Mouse (Mus musculus) frontal cortex, adult 2 months (tissue): ENCODE measurements at regions not wholly inside any gene's neighbourhood (a gene's known extent, or its start where the extent isn't known, plus 50 kb on each side); places are given as distances from the start of the nearest gene placed in this dataset.
A peak's percentile ranks its signal among the peaks of the same experiment; 100 is the strongest.

ENCODE experiments used
- DNase-seq, 2 experiments: peaks; one replicate each; pipeline ENCODE4 v3.0.0; 2022; ENCODE audit warnings: low spot score in 1 of 2; ENCODE audit errors: extremely low spot score in 1 of 2

DNA sequence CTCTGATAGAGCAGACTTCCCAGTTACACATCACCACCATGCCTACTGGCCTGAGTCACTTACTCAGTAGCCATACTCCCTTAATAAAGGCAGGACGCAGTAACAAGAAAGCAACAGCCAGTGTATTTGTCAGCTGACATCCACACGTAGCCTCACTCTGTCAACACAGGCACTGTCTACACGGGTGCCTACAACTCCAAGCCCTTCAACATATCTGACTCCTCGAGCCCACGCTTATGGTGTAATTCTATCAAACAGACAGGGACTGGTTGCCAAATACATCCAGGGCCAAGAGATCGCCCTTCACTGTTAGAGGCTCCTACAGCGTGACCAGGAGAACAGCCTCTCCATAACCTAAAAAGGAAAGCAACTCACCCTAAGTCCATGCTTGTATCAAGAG lies 188.1 kb upstream of the Spred2 start:
- DNase-seq = no peak

DNA sequence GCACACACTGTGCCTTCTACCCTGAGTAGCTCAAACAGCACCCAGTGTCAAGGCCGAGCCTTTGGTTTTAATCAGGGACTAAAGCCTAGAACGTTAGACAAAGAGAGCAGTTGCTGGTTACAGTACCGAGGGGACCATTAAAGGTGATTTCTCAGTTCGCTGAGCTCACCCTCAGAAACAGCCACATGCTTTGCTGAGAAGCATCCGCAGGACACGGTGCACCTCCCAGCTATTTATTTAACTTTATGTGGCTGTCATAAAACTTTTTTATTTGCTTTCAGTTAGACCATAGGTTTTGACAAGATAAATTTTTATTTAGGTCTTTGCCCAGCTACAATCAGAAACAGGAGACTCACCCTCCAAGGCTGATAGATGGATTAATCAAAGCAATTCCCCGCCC lies 187.2 kb upstream of the Spred2 start:
- DNase-seq = no peak

DNA sequence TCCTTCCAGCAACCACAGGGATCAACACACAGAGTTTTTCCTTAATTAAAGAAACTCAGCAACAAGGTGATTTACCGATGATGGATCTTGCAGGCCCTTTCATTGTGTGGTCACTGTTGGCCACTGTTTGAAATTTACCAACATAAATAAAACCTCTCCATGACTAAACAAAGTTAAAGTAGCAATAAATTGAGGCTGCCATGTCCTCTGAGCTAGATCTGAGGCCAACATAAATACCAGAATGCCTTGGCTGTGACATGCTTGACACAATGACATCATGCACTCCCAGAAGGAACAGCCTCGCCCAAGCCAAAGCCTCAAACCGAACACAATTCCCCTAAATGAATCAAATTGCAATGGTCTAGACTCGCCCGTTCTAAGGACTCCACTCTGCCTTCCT lies 186.8 kb upstream of the Spred2 start:
- no peak for DNase-seq

DNA sequence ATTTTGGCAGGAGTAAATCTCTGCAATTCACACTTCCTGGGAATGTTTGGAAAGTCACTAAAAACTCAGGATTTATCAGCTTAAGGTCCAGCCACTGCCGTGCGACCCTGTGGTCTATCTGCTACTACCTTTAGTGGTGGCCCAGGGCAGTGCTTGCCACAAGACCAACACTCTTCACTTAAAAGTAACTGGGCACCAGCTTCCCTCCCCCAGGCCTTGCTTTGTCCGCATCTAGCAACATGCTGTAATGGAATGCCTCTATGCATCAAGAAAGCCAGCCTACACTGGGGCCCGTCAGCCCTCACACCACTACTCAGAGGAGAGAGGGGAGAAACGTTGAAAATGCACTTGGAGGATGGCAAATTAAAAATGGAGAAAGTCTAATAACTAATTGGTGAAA lies 186.4 kb upstream of the Spred2 start:
- DNase-seq = no peak

DNA sequence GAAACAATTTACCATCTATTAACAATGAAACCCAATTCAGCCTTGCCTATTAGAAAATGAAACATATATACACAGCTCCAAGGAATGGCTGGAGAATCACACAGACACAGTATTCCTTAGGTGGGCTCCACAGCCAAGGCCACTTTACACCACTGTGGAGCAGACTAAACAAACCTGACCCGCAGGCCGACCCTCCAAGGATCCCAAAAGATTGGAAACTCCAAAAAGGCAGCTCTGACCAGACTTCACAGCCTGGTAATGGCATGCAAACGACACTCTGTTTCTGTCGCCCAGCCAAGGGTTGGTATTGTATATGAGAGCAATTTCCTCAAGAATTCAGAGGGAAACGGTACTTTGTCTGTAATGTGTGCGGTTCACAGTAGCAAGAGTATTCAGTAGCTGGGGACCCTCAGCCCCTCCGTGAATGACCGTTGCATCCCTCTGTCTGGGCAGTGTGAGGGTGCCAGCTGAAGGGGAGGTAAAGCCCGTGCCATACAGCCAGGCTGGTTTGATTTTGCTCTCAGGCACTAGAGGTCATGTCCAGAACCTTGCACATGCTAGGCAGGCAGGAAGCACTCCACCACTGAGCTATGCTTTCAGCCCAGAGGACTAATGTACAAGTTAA lies 184.5 kb upstream of the Spred2 start:
- no peak for DNase-seq

DNA sequence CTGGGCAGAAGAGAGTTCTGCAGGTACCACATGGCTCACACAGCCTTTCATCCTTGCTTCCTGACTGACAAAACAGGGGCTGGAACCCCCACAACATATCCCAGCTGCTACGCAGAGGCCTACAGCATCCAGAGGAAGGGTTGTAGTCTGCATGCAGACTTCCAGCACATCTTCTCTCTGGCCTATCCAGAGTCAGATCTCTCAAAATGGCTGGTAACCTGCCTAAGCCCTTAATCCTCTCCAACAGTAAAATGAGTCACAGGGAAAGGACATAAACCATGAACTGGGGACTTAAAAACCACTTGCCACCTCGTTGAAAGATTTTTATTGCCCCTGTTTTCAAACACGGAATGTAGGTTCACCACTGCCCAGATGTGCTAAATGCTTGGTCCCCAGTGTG lies 183.6 kb upstream of the Spred2 start:
- no peak for DNase-seq

DNA sequence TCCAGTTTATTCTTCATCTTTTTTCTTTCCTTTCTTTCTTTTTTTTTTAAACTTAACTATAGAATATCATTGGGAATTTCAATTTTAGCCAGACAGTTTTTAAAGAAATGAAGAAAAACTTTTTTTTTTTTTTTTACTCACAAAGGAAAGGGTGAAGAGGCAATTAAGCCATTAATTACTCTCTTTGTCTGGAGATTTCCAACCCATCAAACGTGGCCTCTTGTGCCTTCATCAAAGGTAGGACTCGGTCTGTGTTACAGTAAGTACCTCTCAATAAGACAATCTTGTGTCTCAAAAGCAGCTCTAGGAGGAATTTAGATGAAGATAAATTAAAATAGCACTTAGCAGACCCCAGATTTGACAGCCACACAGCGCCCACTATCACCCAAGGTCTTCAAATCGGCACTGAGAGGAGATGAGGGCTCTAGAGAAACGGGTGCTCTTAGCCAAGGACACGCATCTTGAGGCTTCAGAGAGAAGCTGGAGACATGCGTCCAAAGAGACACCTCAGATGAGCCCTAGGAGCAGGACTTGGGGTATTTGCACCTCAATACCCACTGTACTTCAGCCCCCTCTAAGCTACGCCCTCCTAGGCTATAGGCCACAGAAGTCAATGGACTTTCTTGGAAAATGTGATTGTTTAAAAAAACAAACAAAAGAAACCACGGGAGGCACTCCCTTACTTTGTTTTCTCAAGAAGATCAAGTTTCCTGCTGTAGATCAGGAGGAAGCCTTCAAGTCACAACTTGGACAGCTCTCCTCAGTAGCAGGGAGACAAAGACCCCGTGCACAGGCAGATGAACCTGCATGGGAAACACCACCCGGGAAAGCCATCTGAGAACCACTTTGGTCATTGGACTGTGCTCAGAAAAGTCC lies 176.8 kb upstream of the Spred2 start:
- DNase-seq = no peak

DNA sequence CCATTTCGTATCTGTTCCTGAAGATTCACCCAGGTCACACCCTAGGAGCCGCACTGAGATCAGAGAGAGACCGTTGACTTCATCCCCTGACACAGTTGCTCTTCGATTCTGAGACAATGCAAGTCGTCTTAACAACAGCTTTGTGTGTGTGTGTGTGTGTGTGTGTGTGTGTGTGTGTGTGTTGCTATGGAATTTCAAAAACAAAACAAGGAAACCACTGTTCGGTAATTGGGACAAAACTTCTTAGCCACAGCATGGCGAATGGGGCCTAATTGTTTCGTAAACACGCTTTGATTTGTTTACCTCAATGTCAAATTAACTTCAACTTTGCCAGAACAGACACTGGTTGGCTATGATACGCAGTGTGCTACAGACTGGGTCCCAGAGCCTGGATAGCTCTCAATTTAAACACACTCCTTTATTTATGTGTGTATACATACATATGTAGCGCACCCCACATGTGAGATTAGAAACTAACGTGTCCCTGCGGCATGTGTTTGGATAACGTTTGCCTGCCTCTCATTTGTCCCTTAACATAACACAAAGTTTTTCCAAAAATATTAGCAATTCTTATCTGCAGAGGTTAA lies 176.1 kb upstream of the Spred2 start:
- no peak for DNase-seq

DNA sequence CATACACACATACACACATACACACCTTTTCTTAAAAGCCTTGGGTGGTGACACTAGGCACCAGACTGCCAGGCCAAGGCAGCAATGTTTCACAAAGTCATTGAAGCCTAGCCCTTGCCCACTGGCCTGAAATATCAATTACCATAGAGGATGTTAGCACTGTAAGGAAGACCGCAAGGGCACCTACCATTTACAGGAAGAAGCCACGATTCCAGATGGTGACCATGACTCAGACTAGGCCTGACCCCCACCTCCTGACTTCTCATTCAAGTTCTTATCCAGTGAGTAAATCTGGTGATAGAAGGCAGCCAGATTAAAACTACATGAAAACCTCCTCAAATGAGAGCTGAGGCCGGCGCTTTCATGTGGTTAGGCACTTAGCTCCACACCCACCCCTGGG lies 165.3 kb upstream of the Spred2 start:
- no peak for DNase-seq

DNA sequence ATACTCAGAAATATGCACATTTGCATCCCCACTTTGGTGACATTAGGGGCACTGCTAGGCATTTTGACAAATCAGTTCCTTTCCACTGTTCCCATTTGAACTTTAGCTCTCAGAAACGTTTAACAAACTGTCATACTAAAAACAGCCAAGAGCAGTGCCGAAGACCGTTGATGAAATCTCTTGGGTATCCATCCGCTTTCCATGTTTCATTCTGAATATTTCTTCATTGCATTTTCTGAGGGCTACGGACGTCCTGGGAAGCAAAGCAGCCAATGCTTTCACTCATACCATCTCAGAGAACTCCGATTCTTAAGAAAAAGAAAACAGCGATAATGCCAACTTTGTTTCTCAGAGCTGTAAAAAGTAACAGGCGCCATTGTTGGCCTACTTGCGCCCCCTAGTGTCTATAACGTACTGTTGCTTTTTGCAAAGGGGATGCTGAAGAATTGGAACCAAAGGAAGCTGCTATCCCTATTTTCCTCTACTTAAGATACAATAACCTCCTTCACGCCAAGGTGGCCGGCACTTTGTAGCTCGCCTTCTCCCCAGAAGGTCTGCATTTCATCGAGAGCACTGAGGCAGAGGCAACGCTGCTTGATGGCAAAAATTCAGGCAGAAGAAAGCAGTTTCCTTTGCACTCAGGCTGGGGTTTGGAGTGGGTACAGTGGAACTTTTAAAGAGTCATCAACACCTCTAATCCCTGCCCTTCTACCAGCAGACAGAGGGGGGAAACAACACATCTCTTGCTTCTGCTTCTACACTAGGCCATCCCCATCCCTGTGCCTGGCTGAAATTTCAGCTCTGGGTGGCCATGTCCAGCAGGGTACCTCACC lies 163.1 kb upstream of the Spred2 start:
- DNase-seq = peak; percentile 12 to 87

DNA sequence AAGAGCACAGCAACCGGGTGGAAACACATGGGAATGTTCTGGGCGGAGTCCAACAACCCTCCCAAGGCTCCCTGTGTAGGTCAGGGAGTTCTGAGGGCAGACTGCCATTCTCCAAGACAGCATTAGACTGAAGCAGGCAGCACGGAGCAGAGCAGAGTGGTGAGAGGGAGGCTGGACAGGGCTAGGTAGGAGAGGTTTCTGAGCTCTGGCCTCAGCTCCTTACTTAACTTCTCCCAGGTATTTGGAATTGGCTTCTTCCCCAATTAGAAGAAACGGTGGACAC lies 162.5 kb upstream of the Spred2 start:
- DNase-seq = peak in 1 of 2 experiments; percentile 2

DNA sequence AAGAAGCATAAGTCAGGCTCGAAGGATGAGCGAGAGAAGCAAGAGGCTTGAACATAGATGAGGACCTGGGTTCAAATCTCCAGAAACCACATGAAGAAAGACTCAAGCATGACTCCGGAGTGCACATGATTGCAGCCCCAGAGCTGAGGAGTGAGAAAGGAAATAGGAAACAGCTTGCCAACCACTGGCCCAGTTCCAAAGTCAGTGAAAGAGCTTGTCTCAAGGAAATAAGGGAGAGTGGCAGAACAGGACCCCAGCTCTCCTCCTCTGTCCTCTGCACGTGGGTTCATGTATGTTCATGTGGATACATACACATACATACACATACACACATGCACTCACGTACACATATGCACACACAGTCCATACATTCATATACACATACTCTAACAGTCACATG lies 156.9 kb upstream of the Spred2 start:
- no peak for DNase-seq

DNA sequence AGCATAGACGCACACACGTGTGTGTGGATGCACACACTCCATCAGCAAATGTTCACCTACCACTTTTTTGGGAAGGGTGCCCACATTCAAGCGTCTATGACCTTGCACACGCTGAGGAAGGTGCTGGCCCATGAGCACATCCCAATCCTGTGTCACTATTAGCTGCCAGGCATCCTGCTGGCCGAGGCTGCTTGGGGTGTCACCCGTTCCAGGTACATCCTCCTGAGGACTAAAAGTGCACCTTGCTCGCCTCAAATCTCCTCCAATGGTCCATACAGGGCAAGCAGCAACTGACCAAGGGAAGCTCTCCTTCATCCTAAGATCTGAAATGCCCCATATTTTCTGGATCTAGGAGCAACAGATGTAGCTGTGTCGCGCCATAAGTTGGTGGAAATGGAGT lies 156.3 kb upstream of the Spred2 start:
- DNase-seq = no peak

DNA sequence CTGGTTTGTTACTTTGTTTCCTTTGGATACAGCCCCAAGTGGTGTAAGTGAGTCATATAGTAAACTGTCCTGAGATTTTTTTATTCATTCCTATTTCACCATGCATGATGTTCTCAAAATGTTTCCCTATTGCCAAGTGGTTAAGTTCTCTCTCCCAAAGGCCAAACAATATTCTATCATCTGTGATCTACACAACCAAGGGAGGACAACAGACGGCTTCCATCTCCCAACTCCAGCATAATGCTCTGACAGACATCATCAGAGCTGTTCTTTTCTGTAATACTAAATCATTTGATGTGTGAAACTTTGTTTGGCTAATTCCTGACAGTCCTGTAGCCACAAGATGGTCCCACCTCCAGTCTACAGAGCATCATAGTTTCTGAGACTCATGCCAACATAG lies 155.2 kb upstream of the Spred2 start:
- no peak for DNase-seq

DNA sequence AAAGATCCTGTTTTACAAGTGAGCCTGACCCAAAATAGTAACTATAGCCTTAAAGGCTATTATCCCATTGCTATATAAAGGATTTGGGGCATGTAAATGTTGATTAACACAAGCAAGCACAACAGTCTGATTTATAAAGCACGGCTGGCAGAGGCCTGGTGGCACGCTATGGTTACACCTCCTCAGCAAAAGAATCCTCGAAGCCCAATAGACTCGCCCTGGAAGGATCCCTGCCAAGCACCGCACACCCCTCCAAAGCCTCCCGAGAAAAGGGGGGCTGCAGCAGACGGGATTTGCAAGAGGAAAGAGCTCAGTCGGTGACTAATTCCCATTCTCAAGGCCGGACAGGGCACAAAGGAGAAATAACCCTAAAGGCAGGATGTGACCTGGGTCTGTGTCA lies 150.2 kb upstream of the Spred2 start:
- no peak for DNase-seq

DNA sequence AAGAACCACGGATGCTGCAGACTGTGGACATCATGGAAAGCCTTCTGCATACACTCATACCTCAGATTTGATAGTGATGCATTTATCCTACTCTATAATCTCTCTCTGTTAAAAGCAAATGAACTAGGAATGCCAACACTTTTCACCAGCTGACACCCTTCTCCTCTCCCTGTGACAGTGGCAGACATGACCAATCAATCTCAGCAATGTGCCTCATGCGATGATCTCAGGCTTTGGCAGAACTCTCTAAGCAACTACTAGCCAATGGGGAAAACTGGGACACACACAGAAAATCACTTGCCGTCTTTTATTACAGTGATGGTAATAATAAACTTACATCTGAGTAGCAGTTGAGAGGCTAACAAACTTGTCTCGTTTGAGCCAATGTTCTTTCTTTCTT lies 148.4 kb upstream of the Spred2 start:
- DNase-seq = no peak

DNA sequence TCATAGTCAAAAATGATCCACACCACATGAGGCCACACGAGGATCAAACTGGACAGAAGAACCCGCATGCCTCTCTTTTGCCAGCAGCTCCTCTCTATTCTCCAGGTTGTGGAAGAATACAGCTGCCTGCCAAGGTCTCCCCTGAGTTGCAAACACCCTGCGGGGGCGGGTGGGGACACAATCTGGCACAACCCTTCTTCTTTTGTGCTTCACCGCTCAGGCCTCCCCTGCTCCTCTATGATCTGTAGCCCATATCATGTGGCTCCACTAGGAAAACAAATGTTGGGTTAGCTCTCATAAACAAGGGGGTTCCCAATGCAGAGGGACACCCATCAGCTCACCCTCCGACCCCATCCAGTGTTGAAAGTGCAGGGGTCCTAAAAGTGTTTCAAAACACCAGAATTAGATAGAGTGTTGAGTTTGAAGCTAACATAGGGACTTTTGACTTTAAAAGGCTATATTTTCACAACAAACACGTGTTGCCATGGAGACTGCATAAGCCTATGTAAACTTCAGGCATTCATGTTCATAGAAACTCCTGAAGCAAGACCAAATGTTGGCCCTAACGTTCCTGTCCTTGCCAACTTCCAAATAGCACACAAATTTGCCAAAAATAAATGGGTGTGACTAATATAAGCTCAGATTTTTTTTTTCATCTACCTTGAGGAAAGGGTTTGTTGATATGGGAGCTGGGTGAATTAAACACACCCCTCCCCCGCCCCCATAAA lies 147.5 kb upstream of the Spred2 start:
- no peak for DNase-seq

DNA sequence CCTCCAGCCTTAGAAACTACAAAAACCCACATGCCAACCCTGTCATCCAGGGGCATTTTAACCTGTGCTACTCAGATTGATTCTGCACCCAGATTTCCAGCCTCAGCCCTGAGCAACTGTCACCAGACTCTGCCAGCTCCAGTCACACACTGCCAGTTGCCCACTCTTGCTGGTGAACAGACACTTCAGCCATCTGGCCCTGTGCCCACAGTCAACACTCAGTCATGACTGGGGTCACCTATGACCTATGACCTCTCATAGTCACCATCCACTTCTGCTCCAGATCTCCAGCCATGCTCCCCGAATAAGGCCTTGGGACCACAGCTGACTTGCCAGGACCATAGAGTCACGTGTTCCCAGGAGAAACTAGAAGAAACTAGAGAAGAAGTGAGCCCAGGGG lies 146.0 kb upstream of the Spred2 start:
- DNase-seq = no peak

DNA sequence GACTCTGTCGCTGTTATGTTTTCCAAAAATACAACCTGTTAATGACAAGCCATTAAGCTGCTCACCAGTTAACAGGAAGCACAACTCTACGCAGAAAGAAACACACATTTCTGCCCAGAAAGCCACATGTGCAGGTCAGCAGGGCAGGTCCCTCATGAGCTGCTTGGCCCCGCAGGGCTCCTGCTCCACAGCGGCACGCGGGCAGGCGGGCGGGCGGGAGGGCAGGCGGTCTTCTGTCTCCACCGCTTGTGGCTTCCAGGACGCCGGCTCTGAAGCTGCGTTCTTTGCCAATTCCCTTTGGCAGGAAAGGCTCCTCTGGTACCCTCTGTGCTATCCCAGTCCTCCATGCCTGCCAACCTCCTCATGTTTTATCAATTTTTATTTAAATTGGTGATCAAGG lies 139.1 kb upstream of the Spred2 start:
- no peak for DNase-seq

DNA sequence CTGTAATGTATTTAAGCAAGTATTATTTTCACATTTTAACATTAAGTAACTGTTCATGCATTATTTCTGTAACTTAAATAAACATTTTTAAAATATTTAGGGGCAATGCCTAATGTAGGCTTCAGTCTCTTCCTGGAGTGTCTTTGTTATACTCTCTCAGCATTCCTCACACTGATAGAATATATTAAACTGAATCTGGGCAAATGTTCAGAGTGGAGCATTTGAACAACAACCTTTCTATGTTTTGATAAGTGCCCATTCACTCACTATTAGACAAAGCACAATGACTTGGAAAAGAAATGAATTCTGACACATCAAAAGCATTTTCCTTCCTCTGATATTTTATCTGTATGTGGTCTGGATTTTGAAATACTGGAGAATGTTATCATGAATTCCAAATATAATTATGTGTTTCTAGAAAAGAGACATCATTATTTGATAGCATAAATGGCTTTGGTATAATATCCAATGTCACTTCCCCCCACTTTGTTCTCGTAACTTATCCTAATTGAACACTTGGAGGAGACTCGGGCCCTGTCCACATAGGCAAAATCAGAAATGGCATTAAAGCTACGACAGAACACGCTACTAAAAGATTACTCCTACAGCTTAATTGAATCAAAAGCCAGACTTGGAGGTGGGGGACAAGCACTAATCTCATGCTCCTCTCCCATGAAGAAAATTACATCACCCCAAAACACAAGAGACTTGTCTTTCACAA lies 127.1 kb upstream of the Spred2 start:
- no peak for DNase-seq
